Mouse (Mus musculus): ENCODE results near the gene Fam53b.

DNA sequence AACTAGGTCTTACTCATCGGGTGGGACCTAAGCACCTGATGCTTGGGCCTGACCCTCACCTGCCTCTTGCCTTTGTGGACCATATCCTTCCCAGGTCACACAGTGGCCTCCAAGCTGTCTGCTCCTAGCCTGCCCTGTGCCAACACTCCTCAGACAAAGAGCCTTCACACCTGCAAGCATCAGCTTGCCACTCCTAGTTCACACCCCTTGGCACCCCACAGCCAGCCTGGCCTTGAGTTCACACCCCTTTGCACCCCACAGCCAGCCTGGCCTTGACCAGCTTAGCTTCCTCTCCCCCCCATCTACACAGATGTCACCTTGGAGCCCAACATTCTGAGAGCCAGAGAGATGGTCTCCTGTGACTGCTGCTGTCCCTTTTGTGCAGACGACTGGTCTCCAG lies 10.3 kb downstream of the Fam53b start:
- TF ChIP-seq CTCF (IDR thresholded peaks at IDR 0.05; ENCODE audit: low read depth, low read length) (no peak), POLR2A (IDR thresholded peaks at IDR 0.05; ENCODE audit: insufficient read depth, low read length) (no peak)

Data from ES-Bruce4 (cell line).